Mouse (Mus musculus) intestine, postnatal 0 days (tissue): ENCODE data around the gene Kbtbd8. TPM values are rescaled to one million over a fixed set of nuclear protein-coding genes. Genes with fewer than 3 reads are reported as not detected.

Experiments used
- ATAC-seq: fragments of 200-750 bp; cut with Nextera tagmentation; 2 replicates; pipeline ENCODE4 v1.8.0; 2017; ENCODE audit warnings: mild to moderate bottlenecking, moderate TSS enrichment, moderate library complexity
- H3K27ac ChIP-seq: fragments of 300-500 bp; sonication (generic); 2 replicates; pipeline ENCODE4 v1.5.1; 2014; ENCODE audit warnings: mild to moderate bottlenecking, low read depth, low read length, moderate library complexity
- H3K27me3 ChIP-seq: fragments of 300-500 bp; sonication (generic); replicated peaks from 2 replicates; pipeline ENCODE4 v1.6.1; 2014; ENCODE audit warnings: low read length, mixed read lengths; ENCODE audit not compliant: control insufficient read depth, insufficient read depth
- H3K36me3 ChIP-seq: fragments of 300-500 bp; sonication (generic); 2 replicates; pipeline ENCODE4 v1.6.1; 2014; ENCODE audit warnings: mild to moderate bottlenecking, moderate library complexity; ENCODE audit not compliant: control insufficient read depth, insufficient read depth
- H3K4me1 ChIP-seq: fragments of 300-500 bp; sonication (generic); replicated peaks from 2 replicates; pipeline ENCODE4 v1.6.1; 2014; ENCODE audit warnings: antibody characterized with exemption, low read length, mixed read lengths; ENCODE audit not compliant: control insufficient read depth, insufficient read depth
- H3K4me2 ChIP-seq: fragments of 300-500 bp; sonication (generic); replicated peaks from 2 replicates; pipeline ENCODE4 v1.6.1; 2014; ENCODE audit warnings: low read depth, mild to moderate bottlenecking, moderate library complexity
- H3K4me3 ChIP-seq: fragments of 300-500 bp; sonication (generic); 2 replicates; pipeline ENCODE4 v1.5.1; 2014; ENCODE audit warnings: low read depth, low read length
- H3K9ac ChIP-seq: fragments of 300-500 bp; sonication (generic); 2 replicates; pipeline ENCODE4 v1.6.1; 2014; ENCODE audit warnings: mild to moderate bottlenecking, low read depth, low read length
- H3K9me3 ChIP-seq: fragments of 300-500 bp; sonication (generic); 2 replicates; pipeline ENCODE4 v1.6.1; 2016; ENCODE audit warnings: mixed run types; ENCODE audit not compliant: control insufficient read depth
- CTCF ChIP-seq: sonication (generic); IDR thresholded peaks from 2 replicates; pipeline ENCODE4 v1.5.1; 2016; ENCODE audit warnings: low read depth, mild to moderate bottlenecking, control low read depth, antibody characterized with exemption, moderate library complexity
- WGBS: fragments of 180-500 bp; shearing (Covaris S2); extraction: QIAGEN DNeasy Blood & Tissue Kit; methylation state at CpG from one replicate; pipeline ENCODE4 v1.1.7; 2014; 5-methylcytosine and 5-hydroxymethylcytosine counted together
- polyA plus RNA-seq: library from polyadenylated mRNA; unstranded; fragments of >200 nt; fragmentation: Nextera tagmentation; extraction: Ambion mirVana; gene quantifications from 2 replicates; pipeline ENCODE4 v1.2.1, GENCODE M21; 2015

Gene Kbtbd8
- polyA plus RNA-seq, 1 experiment from 2014 or later = 1.6 TPM

- no peaks in the 10 kb centered on the region for H3K36me3 ChIP-seq
- H3K4me1 ChIP-seq = no peaks in the 10 kb centered on the region
- H3K9ac ChIP-seq = no peak overlapping the region
- H3K4me2 ChIP-seq = peak overlapping the region; percentile 35; the same call in 1 of the 2 replicates
- H3K9me3 ChIP-seq = no peaks in the 10 kb centered on the region
- no peaks in the 10 kb centered on the region for H3K27me3 ChIP-seq
- WGBS = 13% methylated on average over 21 of the region's 21 CpGs
- peak; percentile 96 for TF ChIP-seq CTCF
- ATAC-seq = 0 out of 2 replicates have a peak, but pooled peaks have one; percentile 31
- no peak overlapping the region for H3K4me3 ChIP-seq
- H3K27ac ChIP-seq = no peak overlapping the region
Measured at GRCm38 (mm10) chr6:95098366-95099109, 18.5 kb upstream of the Kbtbd8 start.

- TF ChIP-seq CTCF = no peak
- 60% methylated on average over 3 of the region's 3 CpGs for WGBS
- Histone ChIP-seq H3K9me3 (no peaks in the 10 kb centered on the region), H3K4me2 (no peak overlapping the region), H3K27ac (no peak overlapping the region), H3K9ac (no peak overlapping the region), H3K4me3 (no peak overlapping the region), H3K36me3 (no peaks in the 10 kb centered on the region), H3K4me1 (no peaks in the 10 kb centered on the region), H3K27me3 (no peaks in the 10 kb centered on the region)
- ATAC-seq = no peak
Measured at GRCm38 (mm10) chr6:95103706-95104105, 13.3 kb upstream of the Kbtbd8 start.

GRCm38 (mm10) chr6:95108437-95108836 lies 8.6 kb upstream of the Kbtbd8 start:
- no peak for ATAC-seq

GRCm38 (mm10) chr6:95109691-95110450 lies 7.2 kb upstream of the Kbtbd8 start:
- H3K4me1 ChIP-seq = no peaks in the 10 kb centered on the region
- no peak for ATAC-seq
- WGBS = 88% methylated on average over 6 of the region's 6 CpGs
- H3K4me2 ChIP-seq = no peak overlapping the region
- no peak overlapping the region for H3K9ac ChIP-seq
- H3K36me3 ChIP-seq = no peaks in the 10 kb centered on the region
- no peak for TF ChIP-seq CTCF
- H3K27ac ChIP-seq = no peak overlapping the region
- H3K9me3 ChIP-seq = no peaks in the 10 kb centered on the region
- no peak overlapping the region for H3K4me3 ChIP-seq
- H3K27me3 ChIP-seq = 0 out of 2 replicates have a peak, but pooled peaks cover 4% of the 10 kb centered on the region

More at GRCm38 (mm10) chr6:95108437-95108836, 8.6 kb upstream of the Kbtbd8 start:
- 0 out of 2 replicates have a peak, but pooled peaks cover 4% of the 10 kb centered on the region for H3K27me3 ChIP-seq
- H3K36me3 ChIP-seq = no peaks in the 10 kb centered on the region
- TF ChIP-seq CTCF = 0 out of 2 replicates have a peak, but pooled peaks have one; percentile 22
- no peak overlapping the region for H3K4me3 ChIP-seq
- H3K27ac ChIP-seq = no peak overlapping the region
- H3K9ac ChIP-seq = no peak overlapping the region
- H3K4me2 ChIP-seq = no peak overlapping the region
- no peaks in the 10 kb centered on the region for H3K4me1 ChIP-seq
- no peaks in the 10 kb centered on the region for H3K9me3 ChIP-seq

GRCm38 (mm10) chr6:95112015-95112414 lies 5.0 kb upstream of the Kbtbd8 start:
- no peak overlapping the region for H3K9ac ChIP-seq
- H3K9me3 ChIP-seq = no peaks in the 10 kb centered on the region
- WGBS = 58% methylated on average over 5 of the region's 5 CpGs
- H3K4me3 ChIP-seq = no peak overlapping the region
- ATAC-seq = no peak
- no peaks in the 10 kb centered on the region for H3K36me3 ChIP-seq
- no peaks in the 10 kb centered on the region for H3K4me1 ChIP-seq
- no peak for TF ChIP-seq CTCF
- H3K4me2 ChIP-seq = 0 out of 2 replicates have a peak overlapping the region, but pooled peaks have one; percentile 24
- H3K27ac ChIP-seq = no peak overlapping the region
- 0 out of 2 replicates have a peak, but pooled peaks cover 4% of the 10 kb centered on the region for H3K27me3 ChIP-seq

- peaks cover 4% of the 10 kb centered on the region; the same call in 1 of the 2 replicates for H3K27me3 ChIP-seq
- no peaks in the 10 kb centered on the region for H3K9me3 ChIP-seq
- peaks cover 5% of the 10 kb centered on the region; the same call in 1 of the 2 replicates for H3K4me1 ChIP-seq
- H3K9ac ChIP-seq = no peak overlapping the region
- H3K36me3 ChIP-seq = no peaks in the 10 kb centered on the region
- H3K4me3 ChIP-seq = no peak overlapping the region
- 64% methylated on average over 8 of the region's 8 CpGs for WGBS
- H3K27ac ChIP-seq = no peak overlapping the region
- H3K4me2 ChIP-seq = no peak overlapping the region
- ATAC-seq = no peak
- no peak for TF ChIP-seq CTCF
Measured at GRCm38 (mm10) chr6:95116513-95116912, 527 bp upstream of the Kbtbd8 start.
